Mouse (Mus musculus) monocyte, adult 5-6 weeks (primary cell): ENCODE measurements around the gene Ada. TPM values are rescaled to one million over a fixed set of nuclear protein-coding genes. Genes with fewer than 3 reads are reported as not detected.
A peak's percentile ranks its signal among the peaks of the same experiment; 100 is the strongest.

Experiments
- ATAC-seq: fragments of 153-309, 156-312 bp; replicated peaks from 2 replicates; pipeline ENCODE4 v1.8.0; 2017; ENCODE audit warnings: mild to moderate bottlenecking; ENCODE audit not compliant: low TSS enrichment, insufficient number of reproducible peaks, severe bottlenecking, poor library complexity, low FRiP score
- total RNA-seq: library from RNA; stranded (forward); fragments of 200-1000, 200-491, 200-594 nt; gene quantifications from 3 replicates; pipeline ENCODE4 v1.2.3, GENCODE M21; 2017

The Ada gene
- total RNA-seq, 1 experiment from 2014 or later, result 4.2 TPM

DNA sequence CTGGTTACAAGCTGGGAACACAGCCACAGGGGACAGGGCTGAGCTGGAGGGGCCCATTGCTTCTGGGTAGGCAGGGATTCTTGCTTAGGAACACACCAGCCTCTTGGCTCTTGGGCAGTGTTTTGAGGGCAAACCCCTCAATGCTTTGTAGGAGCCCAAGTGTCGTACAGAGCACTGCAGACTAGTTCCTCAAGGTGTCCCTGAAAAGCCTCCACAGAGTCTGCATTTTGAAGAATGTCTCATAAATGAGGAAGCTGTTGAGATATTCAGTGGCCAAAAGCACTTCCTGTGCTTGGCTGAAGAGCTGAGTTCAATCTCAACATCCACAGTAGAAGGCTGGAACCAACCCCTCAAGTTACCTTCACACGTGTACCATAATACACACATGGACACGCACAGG lies 73.3 kb downstream of the Ada start:
- ATAC-seq, result peak; percentile 76

Other genes starting within 250 kb of the Ada start
- not detected in 3 replicates for gene Hnf4a, start 243.4 kb downstream of the Ada start, total RNA-seq
- gene Ttpal, start 147.9 kb downstream of the Ada start, total RNA-seq, result 23.3 to 53.6 TPM (median 28.7 TPM) in 3 replicates
- 811 to 879 TPM (median 868 TPM) in 3 replicates for gene Serinc3, start 105.1 kb downstream of the Ada start, total RNA-seq
- gene Pkig, start 91.9 kb downstream of the Ada start, total RNA-seq, result 35.5 to 40.2 TPM (median 39.7 TPM) in 3 replicates
- not detected in 3 replicates for gene Ccn5, start 70.6 kb upstream of the Ada start, total RNA-seq
- gene Kcnk15, start 103.4 kb upstream of the Ada start, total RNA-seq, result not detected in 3 replicates
- not detected in 3 replicates for gene Rims4, start 168.4 kb upstream of the Ada start, total RNA-seq
- 50.9 to 83.0 TPM (median 67.5 TPM) in 3 replicates for gene Ywhab, start 244.7 kb upstream of the Ada start, total RNA-seq